Mouse (Mus musculus) MEL (cell line): ENCODE results near the gene Dnase1l3.

Source experiments
- CHD2 ChIP-seq: IDR thresholded peaks from 2 replicates; pipeline ENCODE4 v1.6.1; 2011; ENCODE audit warnings: low read length, improper control_type of control experiment
- CTCF ChIP-seq, 3 experiments: IDR thresholded peaks in 2 of 3; conservative IDR thresholded peaks in 1 of 3; 2 replicates each; pipeline ENCODE4 v1.5.1; 2011 to 2012; ENCODE audit warnings: low read length in 3 of 3, low read depth in 2 of 3, mild to moderate bottlenecking in 2 of 3, improper control_type of control experiment in 1 of 3, inconsistent platforms in 1 of 3, mixed read lengths in 1 of 3, moderate library complexity in 1 of 3; ENCODE audit not compliant: control insufficient read depth in 1 of 3, insufficient read depth in 1 of 3, poor library complexity in 1 of 3, severe bottlenecking in 1 of 3
- JUND ChIP-seq: IDR thresholded peaks from 2 replicates; pipeline ENCODE4 v1.6.1; 2011; ENCODE audit warnings: low read depth, mild to moderate bottlenecking, improper control_type of control experiment, low read length
- POLR2A ChIP-seq, 2 experiments: IDR thresholded peaks; 2 replicates each; pipeline ENCODE4 v1.6.1; 2011 to 2012; ENCODE audit warnings: low read length in 2 of 2, mild to moderate bottlenecking in 2 of 2, control low read depth in 1 of 2, improper control_type of control experiment in 1 of 2, low read depth in 1 of 2, moderate library complexity in 1 of 2; ENCODE audit not compliant: control insufficient read depth in 1 of 2, insufficient read depth in 1 of 2, poor library complexity in 1 of 2
- POLR2AphosphoS5 ChIP-seq: IDR thresholded peaks from 2 replicates; pipeline ENCODE4 v1.6.1; 2012; ENCODE audit warnings: low read depth, borderline replicate concordance, mild to moderate bottlenecking, inconsistent platforms, low read length, moderate library complexity, mixed read lengths
- TAL1 ChIP-seq: IDR thresholded peaks from 2 replicates; pipeline ENCODE4 v1.6.1; 2012; ENCODE audit warnings: mild to moderate bottlenecking, inconsistent platforms, low read length, moderate library complexity, mixed read lengths
- ZKSCAN1 ChIP-seq: IDR thresholded peaks from 2 replicates; pipeline ENCODE4 v1.6.1; 2012; ENCODE audit warnings: low read depth, mild to moderate bottlenecking, inconsistent platforms, low read length, improper control_type of control experiment, moderate library complexity

DNA sequence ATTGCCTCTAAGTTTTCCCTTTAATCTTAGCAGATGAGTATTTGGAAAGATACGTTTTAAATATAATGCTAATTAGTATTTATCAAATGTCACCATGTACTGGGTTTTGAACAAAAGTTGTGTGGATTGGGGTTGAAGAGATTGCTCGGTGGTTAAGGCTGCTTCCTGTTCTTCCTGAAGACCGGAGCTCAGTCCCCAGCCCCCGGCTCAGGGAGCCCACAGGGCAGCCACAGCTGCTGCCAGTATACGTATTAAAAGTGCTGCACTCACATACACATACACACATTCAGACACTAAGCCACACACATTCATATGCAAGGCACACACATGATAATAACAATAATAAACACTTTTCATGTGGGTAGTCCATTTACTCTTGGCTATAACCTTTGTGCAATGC is 43.8 kb upstream of the Dnase1l3 start:
- TF ChIP-seq POLR2A (IDR thresholded peaks at IDR 0.05; ENCODE audit: control insufficient read depth in 1 of 2, insufficient read depth in 1 of 2, low read depth in 1 of 2, low read length in 2 of 2, poor library complexity in 1 of 2) (no peak), CHD2 (no peak), ZKSCAN1 (no peak), CTCF (IDR thresholded peaks at IDR 0.05 in 2 of 3, conservative IDR thresholded peaks at IDR 0.05 in 1 of 3; ENCODE audit: control insufficient read depth in 1 of 3, insufficient read depth in 1 of 3, low read depth in 2 of 3, low read length in 3 of 3, poor library complexity in 1 of 3, severe bottlenecking in 1 of 3) (no peak), JUND (no peak), POLR2AphosphoS5 (no peak), TAL1 (no peak)
